Mouse (Mus musculus) heart, embryonic 11.5 days (tissue): ENCODE data around the gene Aff4. TPM values are rescaled to one million over a fixed set of nuclear protein-coding genes. Genes with fewer than 3 reads are reported as not detected.
A peak's percentile ranks its signal among the peaks of the same experiment; 100 is the strongest.

ENCODE experiments used
- ATAC-seq: fragments of 200-750 bp; cut with Nextera tagmentation; replicated peaks from 2 replicates; pipeline ENCODE4 v1.8.0; 2017; ENCODE audit warnings: moderate library complexity; ENCODE audit not compliant: insufficient number of reproducible peaks, low FRiP score, low TSS enrichment
- H3K27ac ChIP-seq: fragments of 300-500 bp; sonication (generic); 2 replicates; pipeline ENCODE4 v1.5.1; 2014; ENCODE audit warnings: mild to moderate bottlenecking, low read depth, low read length
- H3K27me3 ChIP-seq: fragments of 300-500 bp; sonication (generic); 2 replicates; pipeline ENCODE4 v1.6.1; 2014; ENCODE audit warnings: mild to moderate bottlenecking, low read length, mixed read lengths; ENCODE audit not compliant: control insufficient read depth, insufficient read depth
- H3K36me3 ChIP-seq: fragments of 300-500 bp; sonication (generic); 2 replicates; pipeline ENCODE4 v1.6.1; 2014; ENCODE audit warnings: mild to moderate bottlenecking, low read length, moderate library complexity, mixed read lengths; ENCODE audit not compliant: control insufficient read depth, insufficient read depth
- H3K4me1 ChIP-seq: fragments of 300-500 bp; sonication (generic); 2 replicates; pipeline ENCODE4 v1.6.1; 2014; ENCODE audit warnings: low read length; ENCODE audit not compliant: control insufficient read depth, insufficient read depth
- H3K4me2 ChIP-seq: fragments of 300-500 bp; sonication (generic); 2 replicates; pipeline ENCODE4 v1.6.1; 2014; ENCODE audit warnings: mild to moderate bottlenecking, moderate library complexity
- H3K4me3 ChIP-seq: fragments of 300-500 bp; sonication (generic); 2 replicates; pipeline ENCODE4 v1.5.1; 2014; ENCODE audit warnings: low read depth, low read length
- H3K9ac ChIP-seq: fragments of 300-500 bp; sonication (generic); 2 replicates; pipeline ENCODE4 v1.6.1; 2014; ENCODE audit warnings: mild to moderate bottlenecking, low read depth, low read length, moderate library complexity
- H3K9me3 ChIP-seq: fragments of 300-500 bp; sonication (generic); replicated peaks from 2 replicates; pipeline ENCODE4 v1.6.1; 2016; ENCODE audit warnings: low read length; ENCODE audit not compliant: control insufficient read depth
- WGBS: fragments of 180-500 bp; shearing (Covaris S2); extraction: QIAGEN DNeasy Blood & Tissue Kit; methylation state at CpG from one replicate; pipeline ENCODE4 v1.1.7; 2014; ENCODE audit not compliant: insufficient replicate concordance; 5-methylcytosine and 5-hydroxymethylcytosine counted together
- microRNA-seq: library from miRNA; unstranded; fragments of <30 nt; microRNA quantifications from one replicate; pipeline ENCODE4, GENCODE M21; 2016; ENCODE audit warnings: borderline number of aligned reads
- polyA plus RNA-seq: library from polyadenylated mRNA; unstranded; fragments of >200 nt; fragmentation: Nextera tagmentation; extraction: Ambion mirVana; gene quantifications from 2 replicates; pipeline ENCODE4 v1.2.1, GENCODE M21; 2014

The Aff4 gene
- polyA plus RNA-seq, 1 experiment from 2014 or later: 54.4 TPM

- Histone ChIP-seq H3K36me3 (no peaks in the 10 kb centered on the region), H3K9me3 (no peaks in the 10 kb centered on the region), H3K27me3 (peaks cover 69% of the 10 kb centered on the region), H3K27ac (no peak overlapping the region), H3K4me2 (peak overlapping the region; percentile 72), H3K4me1 (peaks cover 7% of the 10 kb centered on the region; the same call in 1 of the 2 replicates), H3K4me3 (peak overlapping the region; percentile 35), H3K9ac (peak overlapping the region; percentile 61)
- whole genome bisulfite sequencing: 8% methylated on average over 40 of the region's 40 CpGs
- no peak for ATAC-seq
These were observed 115.8 kb downstream of the Aff4 start for GRCm38 (mm10) chr11:53466231-53466971.

DNA sequence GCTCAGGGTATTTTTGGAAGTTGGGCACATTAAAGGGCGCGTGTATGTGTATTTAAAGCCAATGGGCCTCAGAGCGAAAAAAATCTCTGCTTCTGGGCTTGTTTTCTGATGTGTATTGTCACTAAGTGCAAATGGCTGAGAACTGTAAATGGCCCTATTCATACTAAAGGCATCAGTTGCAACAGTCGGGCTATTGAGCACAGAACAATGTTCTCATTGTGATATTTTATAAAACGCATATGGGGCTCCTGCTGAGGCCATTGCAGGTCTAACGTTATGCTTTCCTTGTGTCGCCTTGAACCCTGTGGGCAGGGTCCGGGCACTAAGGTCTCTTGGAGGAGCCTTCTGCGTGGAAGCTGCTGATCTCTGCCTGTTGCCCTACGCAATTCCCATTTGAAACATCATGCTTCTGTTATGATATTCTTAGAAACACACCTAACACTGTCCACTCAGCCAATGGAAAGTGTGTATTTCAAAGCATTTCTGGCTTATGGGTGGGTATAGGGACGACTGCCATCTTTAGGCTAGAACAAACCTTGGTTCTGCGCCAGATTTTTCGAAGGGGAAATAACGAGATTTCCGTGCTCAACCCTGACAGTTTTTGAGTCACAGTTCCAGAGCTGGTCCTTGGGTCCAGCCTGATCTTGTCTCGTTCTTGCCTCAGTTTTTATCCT is 118.8 kb downstream of the Aff4 start:
- no peak overlapping the region for H3K4me3 ChIP-seq
- H3K27ac ChIP-seq: no peak overlapping the region
- ATAC-seq: no peak
- no peaks in the 10 kb centered on the region for H3K36me3 ChIP-seq
- H3K4me2 ChIP-seq: peak overlapping the region; percentile 63
- H3K4me1 ChIP-seq: peaks cover 7% of the 10 kb centered on the region; the same call in 1 of the 2 replicates
- peaks cover 51% of the 10 kb centered on the region for H3K27me3 ChIP-seq
- WGBS: 38% methylated on average over 16 of the region's 16 CpGs
- H3K9me3 ChIP-seq: no peaks in the 10 kb centered on the region
- H3K9ac ChIP-seq: no peak overlapping the region

- H3K9ac ChIP-seq: no peak within 1 kb of the TSS
- 3% methylated on average over 29 of the region's 29 CpGs for WGBS
- ATAC-seq: 0 out of 2 replicates have a peak, but pooled peaks have one; percentile 57
These were observed 119.5 kb downstream of the Aff4 start, which contains the start of gene Gm9837 for GRCm38 (mm10) chr11:53469968-53470695. TSS of gene Gm9837 (minus strand) at chr11:53470479.

More at GRCm38 (mm10) chr11:53469968-53470695, 119.5 kb downstream of the Aff4 start, which contains the start of gene Gm9837:
- Histone ChIP-seq H3K27ac (no peak within 1 kb of the TSS), H3K4me3 (0 out of 2 replicates have a peak within 1 kb of the TSS, but pooled peaks have one; percentile 10), H3K9me3 (no peaks in the 10 kb centered on the region), H3K4me1 (peaks cover 7% of the 10 kb centered on the region; the same call in 1 of the 2 replicates), H3K4me2 (peak within 1 kb of the TSS; percentile 63), H3K27me3 (peaks cover 50% of the 10 kb centered on the region), H3K36me3 (no peaks in the 10 kb centered on the region)

Small RNA genes lying within 50 kb of the gene (microRNA-seq; reads per million reads assigned to microRNA genes)
- not detected for gene Mir6920

Other genes with a start within 250 kb of the Aff4 start
- gene Hspa4, start 50.4 kb upstream of the Aff4 start, polyA plus RNA-seq: 84.1 and 101 TPM in 2 replicates
- gene Zcchc10, start 26.2 kb upstream of the Aff4 start, polyA plus RNA-seq: 21.3 and 24.9 TPM in 2 replicates
- gene Leap2, start 72.3 kb downstream of the Aff4 start, polyA plus RNA-seq: not detected in 2 replicates
- gene Uqcrq, start 80.0 kb downstream of the Aff4 start, polyA plus RNA-seq: 1,123 and 1,162 TPM in 2 replicates
- gene Gdf9, start 80.2 kb downstream of the Aff4 start, polyA plus RNA-seq: 0.76 and 1.4 TPM in 2 replicates
- 0.13 TPM in 1 of 2 replicates, not detected in the other for gene Gm10447, start 106.3 kb downstream of the Aff4 start, polyA plus RNA-seq
- 3.3 and 3.7 TPM in 2 replicates for gene Shroom1, start 106.4 kb downstream of the Aff4 start, polyA plus RNA-seq
- not detected in 2 replicates for gene Gm9837, start 119.6 kb downstream of the Aff4 start, polyA plus RNA-seq
- 0.29 TPM in 1 of 2 replicates, not detected in the other for gene Gm9945, start 129.3 kb downstream of the Aff4 start, polyA plus RNA-seq
- 0.41 and 0.73 TPM in 2 replicates for gene Sowaha, start 129.4 kb downstream of the Aff4 start, polyA plus RNA-seq
- 18.8 and 21.4 TPM in 2 replicates for gene Sept8, start 168.4 kb downstream of the Aff4 start, polyA plus RNA-seq
- 31.9 and 38.6 TPM in 2 replicates for gene Kif3a, start 216.5 kb downstream of the Aff4 start, polyA plus RNA-seq